Mouse (Mus musculus) cerebellum, adult 2 months (tissue): ENCODE data around the gene Ugt1a7c.

Source experiments
- CTCF ChIP-seq: fragments of 200-500 bp; IDR thresholded peaks from 2 replicates; pipeline ENCODE4 v1.5.1; 2011; ENCODE audit warnings: low read depth, mild to moderate bottlenecking, control low read depth, low read length, moderate library complexity, borderline replicate concordance; ENCODE audit not compliant: insufficient read depth
- POLR2A ChIP-seq: fragments of 200-500 bp; IDR thresholded peaks from 2 replicates; pipeline ENCODE4 v1.6.1; 2011; ENCODE audit warnings: low read length, control low read depth, borderline replicate concordance; ENCODE audit not compliant: insufficient read depth

GRCm38 (mm10) chr1:88260604-88261377 is 165.9 kb downstream of the Ugt1a7c start:
- TF ChIP-seq POLR2A = no peak
- no peak for TF ChIP-seq CTCF
